Mouse (Mus musculus) midbrain, embryonic 11.5 days (tissue): ENCODE measurements around the gene Nhlrc4. TPM values are rescaled to one million over a fixed set of nuclear protein-coding genes. Genes with fewer than 3 reads are reported as not detected.

Experiments used
- ATAC-seq: fragments of 200-750 bp; cut with Nextera tagmentation; 2 replicates; pipeline ENCODE4 v1.8.0; 2017; ENCODE audit warnings: moderate TSS enrichment, moderate library complexity; ENCODE audit not compliant: low FRiP score
- DNase-seq: peaks from one replicate; pipeline ENCODE4 v3.0.0; 2015; ENCODE audit warnings: low spot score; ENCODE audit errors: missing footprints
- H3K27ac ChIP-seq: fragments of 300-500 bp; sonication (generic); 2 replicates; pipeline ENCODE4 v1.5.1; 2014; ENCODE audit warnings: low read depth, low read length
- H3K27me3 ChIP-seq: fragments of 300-500 bp; sonication (generic); 2 replicates; pipeline ENCODE4 v1.6.1; 2014; ENCODE audit warnings: mild to moderate bottlenecking, low read length, moderate library complexity, mixed read lengths; ENCODE audit not compliant: control insufficient read depth, insufficient read depth
- H3K36me3 ChIP-seq: fragments of 300-500 bp; sonication (generic); 2 replicates; pipeline ENCODE4 v1.6.1; 2014; ENCODE audit warnings: mild to moderate bottlenecking, low read length, moderate library complexity, mixed read lengths; ENCODE audit not compliant: control insufficient read depth, insufficient read depth
- H3K4me1 ChIP-seq: fragments of 300-500 bp; sonication (generic); 2 replicates; pipeline ENCODE4 v1.6.1; 2014; ENCODE audit warnings: low read length; ENCODE audit not compliant: control insufficient read depth, insufficient read depth
- H3K4me2 ChIP-seq: fragments of 300-500 bp; sonication (generic); 2 replicates; pipeline ENCODE4 v1.6.1; 2014; ENCODE audit warnings: mild to moderate bottlenecking, moderate library complexity
- H3K4me3 ChIP-seq: fragments of 300-500 bp; sonication (generic); 2 replicates; pipeline ENCODE4 v1.5.1; 2014; ENCODE audit warnings: low read depth, low read length
- H3K9ac ChIP-seq: fragments of 300-500 bp; sonication (generic); 2 replicates; pipeline ENCODE4 v1.6.1; 2014; ENCODE audit warnings: low read length
- H3K9me3 ChIP-seq: fragments of 300-500 bp; sonication (generic); 2 replicates; pipeline ENCODE4 v1.6.1; 2016; ENCODE audit warnings: low read length; ENCODE audit not compliant: control insufficient read depth
- WGBS: fragments of 180-500 bp; shearing (Covaris S2); extraction: QIAGEN DNeasy Blood & Tissue Kit; methylation state at CpG from one replicate; pipeline ENCODE4 v1.1.7; 2014; 5-methylcytosine and 5-hydroxymethylcytosine counted together
- polyA plus RNA-seq: library from polyadenylated mRNA; unstranded; fragments of >200 nt; fragmentation: Nextera tagmentation; extraction: Ambion mirVana; gene quantifications from 2 replicates; pipeline ENCODE4 v1.2.1, GENCODE M21; 2014

Gene Nhlrc4
- polyA plus RNA-seq, 1 experiment from 2014 or later = 0.37 TPM

- 89% methylated on average over 3 of the region's 3 CpGs for WGBS
- Histone ChIP-seq H3K4me1 (no peaks in the 10 kb centered on the region), H3K4me2 (no peak overlapping the region), H3K36me3 (0 out of 2 replicates have a peak, but pooled peaks cover 3% of the 10 kb centered on the region), H3K9me3 (no peaks in the 10 kb centered on the region), H3K27me3 (no peaks in the 10 kb centered on the region), H3K9ac (no peak overlapping the region), H3K4me3 (no peak overlapping the region), H3K27ac (no peak overlapping the region)
- ATAC-seq = no peak
- no peak for DNase-seq
Observed at GRCm38 (mm10) chr17:25903061-25903460, 41.7 kb downstream of the Nhlrc4 start.

- 0 out of 2 replicates have a peak, but pooled peaks cover 3% of the 10 kb centered on the region for H3K36me3 ChIP-seq
- WGBS = 96% methylated on average over 1 of the region's 1 CpGs
Observed at GRCm38 (mm10) chr17:25900193-25900592, 44.6 kb downstream of the Nhlrc4 start.

GRCm38 (mm10) chr17:25895891-25896290, 48.9 kb downstream of the Nhlrc4 start:
- DNase-seq = no peak
- H3K27ac ChIP-seq = no peak overlapping the region
- H3K4me2 ChIP-seq = no peak overlapping the region
- no peaks in the 10 kb centered on the region for H3K9me3 ChIP-seq
- no peaks in the 10 kb centered on the region for H3K27me3 ChIP-seq
- no peaks in the 10 kb centered on the region; the same call in 1 of the 2 replicates for H3K4me1 ChIP-seq
- 0 out of 2 replicates have a peak, but pooled peaks cover 3% of the 10 kb centered on the region for H3K36me3 ChIP-seq
- ATAC-seq = no peak
- H3K9ac ChIP-seq = no peak overlapping the region
- no peak overlapping the region for H3K4me3 ChIP-seq
- WGBS = 67% methylated on average over 12 of the region's 12 CpGs

More at GRCm38 (mm10) chr17:25900193-25900592, 44.6 kb downstream of the Nhlrc4 start:
- no peak for DNase-seq
- Histone ChIP-seq H3K9me3 (no peaks in the 10 kb centered on the region), H3K27ac (no peak overlapping the region), H3K4me3 (no peak overlapping the region), H3K4me2 (no peak overlapping the region), H3K27me3 (no peaks in the 10 kb centered on the region), H3K9ac (no peak overlapping the region), H3K4me1 (no peaks in the 10 kb centered on the region; the same call in 1 of the 2 replicates)
- no peak for ATAC-seq

GRCm38 (mm10) chr17:25895415-25895814, 49.3 kb downstream of the Nhlrc4 start:
- Histone ChIP-seq H3K4me1 (no peaks in the 10 kb centered on the region; the same call in 1 of the 2 replicates), H3K27ac (no peak overlapping the region), H3K36me3 (0 out of 2 replicates have a peak, but pooled peaks cover 3% of the 10 kb centered on the region), H3K9me3 (no peaks in the 10 kb centered on the region), H3K27me3 (no peaks in the 10 kb centered on the region), H3K9ac (no peak overlapping the region), H3K4me2 (no peak overlapping the region), H3K4me3 (no peak overlapping the region)
- WGBS = 12% methylated on average over 2 of the region's 2 CpGs
- ATAC-seq (no peak), DNase-seq (no peak)

GRCm38 (mm10) chr17:25893975-25894617, 50.7 kb downstream of the Nhlrc4 start:
- Histone ChIP-seq H3K9me3 (no peaks in the 10 kb centered on the region), H3K4me3 (no peak overlapping the region), H3K9ac (no peak overlapping the region), H3K27me3 (no peaks in the 10 kb centered on the region), H3K4me2 (no peak overlapping the region), H3K27ac (no peak overlapping the region), H3K36me3 (no peaks in the 10 kb centered on the region), H3K4me1 (no peaks in the 10 kb centered on the region; the same call in 1 of the 2 replicates)
- ATAC-seq = peak; percentile 71
- DNase-seq = no peak
- 25% methylated on average over 2 of the region's 2 CpGs for WGBS

Other genes with a start within 250 kb of the Nhlrc4 start
- gene Gng13, start 227.8 kb downstream of the Nhlrc4 start, polyA plus RNA-seq = 0.77 and 1.3 TPM in 2 replicates
- 15.0 and 17.3 TPM in 2 replicates for gene Chtf18, start 217.5 kb downstream of the Nhlrc4 start, polyA plus RNA-seq
- gene Rpusd1, start 217.3 kb downstream of the Nhlrc4 start, polyA plus RNA-seq = 16.0 and 19.8 TPM in 2 replicates
- gene Mslnl, start 208.9 kb downstream of the Nhlrc4 start, polyA plus RNA-seq = not detected in 2 replicates
- not detected in 2 replicates for gene Msln, start 190.6 kb downstream of the Nhlrc4 start, polyA plus RNA-seq
- gene Narfl, start 171.2 kb downstream of the Nhlrc4 start, polyA plus RNA-seq = 22.2 and 23.4 TPM in 2 replicates
- gene Haghl, start 159.3 kb downstream of the Nhlrc4 start, polyA plus RNA-seq = 76.4 and 77.1 TPM in 2 replicates
- 0.11 and 0.34 TPM in 2 replicates for gene Ccdc78, start 158.4 kb downstream of the Nhlrc4 start, polyA plus RNA-seq
- 69.1 and 71.4 TPM in 2 replicates for gene Fam173a, start 152.1 kb downstream of the Nhlrc4 start, polyA plus RNA-seq
- gene AC134908.4, start 149.3 kb downstream of the Nhlrc4 start, polyA plus RNA-seq = not detected in 2 replicates
- gene Metrn, start 147.8 kb downstream of the Nhlrc4 start, polyA plus RNA-seq = 21.3 and 32.1 TPM in 2 replicates
- gene Fbxl16, start 135.9 kb downstream of the Nhlrc4 start, polyA plus RNA-seq = 11.2 and 12.0 TPM in 2 replicates
- 23.7 and 27.4 TPM in 2 replicates for gene Wdr24, start 121.3 kb downstream of the Nhlrc4 start, polyA plus RNA-seq
- 50.3 and 54.1 TPM in 2 replicates for gene Jmjd8, start 116.1 kb downstream of the Nhlrc4 start, polyA plus RNA-seq
- 280 and 296 TPM in 2 replicates for gene Stub1, start 111.6 kb downstream of the Nhlrc4 start, polyA plus RNA-seq
- gene Rhbdl1, start 107.7 kb downstream of the Nhlrc4 start, polyA plus RNA-seq = 2.3 and 3.2 TPM in 2 replicates
- gene Gm20683, start 103.2 kb downstream of the Nhlrc4 start, polyA plus RNA-seq = 0.63 and 1.2 TPM in 2 replicates
- 7.0 and 8.7 TPM in 2 replicates for gene Rhot2, start 100.1 kb downstream of the Nhlrc4 start, polyA plus RNA-seq
- 15.7 and 17.8 TPM in 2 replicates for gene Wdr90, start 83.5 kb downstream of the Nhlrc4 start, polyA plus RNA-seq
- gene Mcrip2, start 76.2 kb downstream of the Nhlrc4 start, polyA plus RNA-seq = 6.1 and 7.0 TPM in 2 replicates
- gene Mettl26, start 69.9 kb downstream of the Nhlrc4 start, polyA plus RNA-seq = 57.1 and 60.1 TPM in 2 replicates
- 0.91 and 1.1 TPM in 2 replicates for gene Wfikkn1, start 64.1 kb downstream of the Nhlrc4 start, polyA plus RNA-seq
- 15.0 and 15.9 TPM in 2 replicates for gene Rab40c, start 25.2 kb downstream of the Nhlrc4 start, polyA plus RNA-seq
- gene Pigq, start within 50 bp of the Nhlrc4 start, polyA plus RNA-seq = 47.2 and 50.9 TPM in 2 replicates
- gene A930017K11Rik, start 7.6 kb upstream of the Nhlrc4 start, polyA plus RNA-seq = not detected in 2 replicates
- 19.0 and 21.5 TPM in 2 replicates for gene Capn15, start 40.8 kb upstream of the Nhlrc4 start, polyA plus RNA-seq
- gene Rab11fip3, start 124.6 kb upstream of the Nhlrc4 start, polyA plus RNA-seq = 18.1 and 18.2 TPM in 2 replicates
- gene Decr2, start 145.4 kb upstream of the Nhlrc4 start, polyA plus RNA-seq = 17.0 and 18.1 TPM in 2 replicates
- 51.5 and 57.7 TPM in 2 replicates for gene Nme4, start 150.6 kb upstream of the Nhlrc4 start, polyA plus RNA-seq
- 1.1 and 1.3 TPM in 2 replicates for gene Tmem8, start 168.3 kb upstream of the Nhlrc4 start, polyA plus RNA-seq
- 256 and 275 TPM in 2 replicates for gene Mrpl28, start 178.5 kb upstream of the Nhlrc4 start, polyA plus RNA-seq
- gene Axin1, start 193.7 kb upstream of the Nhlrc4 start, polyA plus RNA-seq = 11.4 and 12.7 TPM in 2 replicates